Mouse (Mus musculus) T-helper 17 cell (primary cell): ENCODE data around the gene Gpr155.

Experiments used
- in situ Hi-C, 2 experiments: fragments of 300-600 bp; cut with MboI, MseI; formaldehyde crosslinking; loops; 1 replicate in 1 of 2; 2 replicates in 1 of 2; pipeline ENCODE4 v1.15.1; 2025; ENCODE audit warnings: high pct_unique_total_duplicates in 2 of 2

The Gpr155 gene

GRCm38 (mm10) chr2:73389951-73390350 lies 3.6 kb upstream of the Gpr155 start:
- in situ Hi-C loops: loop anchor here in 1 of 2 experiments (5.0 kb wide), 1 partner anchor 93 kb away; no protein-coding TSS in a partner anchor

GRCm38 (mm10) chr2:73387806-73388205 lies 1.4 kb upstream of the Gpr155 start:
- in situ Hi-C loops: no loop called here

GRCm38 (mm10) chr2:73385641-73386355 lies 574 bp downstream of the Gpr155 start:
- in situ Hi-C loops: no loop called here

GRCm38 (mm10) chr2:73385172-73385571 lies 1.2 kb downstream of the Gpr155 start:
- in situ Hi-C loops: no loop called here

- in situ Hi-C loops: no loop called here
Measured at GRCm38 (mm10) chr2:73380298-73380975, 5.9 kb downstream of the Gpr155 start.

GRCm38 (mm10) chr2:73379656-73380055 lies 6.7 kb downstream of the Gpr155 start:
- in situ Hi-C loops: no loop called here

- in situ Hi-C loops: no loop called here
Measured at GRCm38 (mm10) chr2:73378326-73378725, 8.0 kb downstream of the Gpr155 start.

GRCm38 (mm10) chr2:73371530-73372335 lies 14.6 kb downstream of the Gpr155 start:
- in situ Hi-C loops: no loop called here

- in situ Hi-C loops: loop anchor here in 1 of 2 experiments (10.0 kb wide), 1 partner anchor 1849 kb away; no protein-coding TSS in a partner anchor
Measured at GRCm38 (mm10) chr2:73363448-73363847, 22.9 kb downstream of the Gpr155 start.

GRCm38 (mm10) chr2:73360536-73360935 lies 25.8 kb downstream of the Gpr155 start:
- in situ Hi-C loops: loop anchor here in 1 of 2 experiments (10.0 kb wide), 1 partner anchor 1846 kb away; no protein-coding TSS in a partner anchor

GRCm38 (mm10) chr2:73359941-73360340 lies 26.4 kb downstream of the Gpr155 start:
- in situ Hi-C loops: loop anchor here in 1 of 2 experiments (10.0 kb wide), 1 partner anchor 1845 kb away; no protein-coding TSS in a partner anchor

GRCm38 (mm10) chr2:73357004-73357403 lies 29.4 kb downstream of the Gpr155 start:
- in situ Hi-C loops: no loop called here

- in situ Hi-C loops: no loop called here
Measured at GRCm38 (mm10) chr2:73351927-73352374, 34.4 kb downstream of the Gpr155 start.

GRCm38 (mm10) chr2:73351496-73351895 lies 34.9 kb downstream of the Gpr155 start:
- in situ Hi-C loops: no loop called here

GRCm38 (mm10) chr2:73348221-73348620 lies 38.2 kb downstream of the Gpr155 start:
- in situ Hi-C loops: no loop called here

GRCm38 (mm10) chr2:73347766-73348165 lies 38.6 kb downstream of the Gpr155 start:
- in situ Hi-C loops: no loop called here

- in situ Hi-C loops: no loop called here
Measured at GRCm38 (mm10) chr2:73347136-73347535, 39.2 kb downstream of the Gpr155 start.

GRCm38 (mm10) chr2:73346345-73347086 lies 39.9 kb downstream of the Gpr155 start:
- in situ Hi-C loops: no loop called here

- in situ Hi-C loops: no loop called here
Measured at GRCm38 (mm10) chr2:73345204-73345603, 41.2 kb downstream of the Gpr155 start.

- in situ Hi-C loops: no loop called here
Measured at GRCm38 (mm10) chr2:73343701-73344100, 42.7 kb downstream of the Gpr155 start.

GRCm38 (mm10) chr2:73338415-73338814 lies 48.0 kb downstream of the Gpr155 start:
- in situ Hi-C loops: no loop called here
